Mouse (Mus musculus) kidney, adult 11 months (tissue): ENCODE measurements at regions not wholly inside any gene's neighbourhood (a gene's known extent, or its start where the extent isn't known, plus 50 kb on each side); places are given as distances from the start of the nearest gene placed in this dataset.
"Not testable (repeated sequence)": the region's sequence is repeated elsewhere in the genome, so short reads cannot be mapped to it uniquely, and the experiment has no call there.

ENCODE experiments used
- DNase-seq: peaks from one replicate; pipeline ENCODE4 v3.0.0; 2022

GRCm38 (mm10) chr12:77526581-77526980 lies 288.7 kb downstream of the Fut8 start:
- DNase-seq = not testable (repeated sequence)

DNA sequence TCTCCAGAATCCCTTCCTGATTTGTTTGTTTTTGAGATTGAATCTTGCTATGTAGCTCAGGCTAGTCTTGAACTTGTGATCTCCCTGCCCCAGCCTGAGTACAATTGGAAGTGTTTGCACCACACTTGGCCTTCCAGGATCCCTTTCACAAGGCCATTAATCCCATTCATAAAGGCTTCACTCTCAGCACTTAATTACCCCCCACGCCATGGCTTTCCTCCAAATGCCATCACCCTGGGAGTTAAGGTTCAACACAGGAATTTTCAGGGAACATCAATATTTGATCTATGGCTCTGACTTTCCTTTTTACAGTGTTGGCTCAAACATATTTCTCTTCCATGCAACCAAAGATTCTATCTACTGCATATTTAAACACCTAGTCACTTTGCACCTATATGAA lies 289.6 kb downstream of the Fut8 start:
- peak; percentile 8 for DNase-seq

DNA sequence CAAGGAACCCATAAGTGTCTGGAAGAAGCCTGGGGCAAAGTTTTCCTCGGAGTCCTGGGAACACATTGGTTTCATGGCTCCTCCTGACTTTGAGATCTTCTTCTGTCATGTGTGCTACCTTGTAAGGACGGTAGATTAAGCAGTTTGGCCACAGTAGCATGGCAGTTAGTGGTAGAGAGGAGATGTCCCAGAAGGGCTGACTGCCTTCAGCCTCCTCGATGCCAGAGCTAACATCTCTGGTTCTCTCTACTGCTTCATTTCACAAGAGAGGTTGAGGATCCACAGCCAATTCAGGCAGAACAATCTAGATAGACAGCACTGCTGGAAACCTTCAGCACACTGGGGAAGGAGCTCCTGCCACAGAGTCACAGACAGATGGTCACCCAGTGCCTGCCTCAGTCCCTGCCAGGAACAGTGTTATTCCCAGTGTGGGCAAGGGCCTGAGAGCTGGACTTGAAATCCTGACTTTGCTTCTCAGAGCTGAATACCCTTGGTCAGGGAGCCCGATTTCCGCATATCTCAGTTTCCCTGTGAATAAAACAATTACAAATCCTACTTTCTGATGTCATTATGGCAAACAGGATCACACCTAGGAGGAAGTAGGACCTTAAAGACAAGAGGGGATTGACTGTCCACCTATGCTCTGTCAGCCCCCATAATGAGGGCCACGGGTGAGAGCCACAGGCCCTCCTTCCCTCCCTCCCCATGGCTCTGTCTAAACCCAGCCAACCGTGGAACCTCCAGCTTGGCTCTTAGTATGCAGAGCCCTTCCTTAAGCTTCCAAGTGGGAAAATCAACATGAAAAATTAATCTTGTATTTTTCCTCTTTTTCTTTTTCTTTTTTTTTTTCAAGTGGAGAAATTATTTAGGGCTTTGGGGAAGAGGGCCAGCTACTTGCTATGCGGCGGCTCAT lies 290.3 kb downstream of the Fut8 start:
- DNase-seq = peak; percentile 0

GRCm38 (mm10) chr12:77528868-77529271 lies 290.9 kb downstream of the Fut8 start:
- no peak for DNase-seq

- DNase-seq = no peak
Observed at GRCm38 (mm10) chr12:77529414-77529813, 291.5 kb downstream of the Fut8 start.

DNA sequence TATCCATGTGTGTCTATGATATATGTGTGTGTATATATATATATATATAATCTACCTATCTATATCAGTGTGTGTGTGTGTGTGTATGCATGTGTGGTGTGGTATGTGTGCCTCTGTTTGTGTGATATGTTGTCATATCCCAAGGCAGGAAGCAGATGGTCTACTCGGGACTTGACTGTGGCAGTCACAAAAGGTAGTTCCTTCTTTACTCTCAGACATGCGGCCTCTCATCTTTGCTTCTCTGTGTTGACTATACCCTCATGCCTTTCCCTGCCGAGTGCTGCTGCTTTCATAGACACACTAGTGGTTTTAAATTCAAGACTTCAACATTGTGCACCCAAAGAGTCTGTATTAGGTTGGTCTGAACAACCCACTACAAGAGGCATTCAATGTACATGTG lies 292.0 kb downstream of the Fut8 start:
- no peak for DNase-seq

DNA sequence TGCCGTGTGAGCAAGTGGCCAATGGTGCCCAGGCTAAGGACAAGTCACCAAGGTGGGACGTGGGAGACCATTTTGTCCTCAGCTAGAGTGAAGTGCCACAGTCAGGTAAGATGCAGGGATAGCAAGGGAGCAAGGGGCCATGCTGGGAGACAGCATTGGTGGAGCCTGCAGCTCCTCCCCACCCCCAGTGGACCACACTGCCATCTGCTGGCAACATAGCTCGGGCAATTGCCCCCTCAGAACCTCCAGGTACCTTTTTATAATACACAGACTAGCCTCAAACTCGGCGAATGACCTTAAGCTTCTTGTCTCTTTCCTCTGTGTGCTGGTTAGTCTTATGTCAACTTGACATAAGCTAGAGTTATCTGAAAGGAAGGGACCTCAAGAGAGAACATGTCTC lies 293.4 kb downstream of the Fut8 start:
- DNase-seq = peak; percentile 23

- no peak for DNase-seq
Observed at GRCm38 (mm10) chr12:77532547-77532946, 294.6 kb downstream of the Fut8 start.

DNA sequence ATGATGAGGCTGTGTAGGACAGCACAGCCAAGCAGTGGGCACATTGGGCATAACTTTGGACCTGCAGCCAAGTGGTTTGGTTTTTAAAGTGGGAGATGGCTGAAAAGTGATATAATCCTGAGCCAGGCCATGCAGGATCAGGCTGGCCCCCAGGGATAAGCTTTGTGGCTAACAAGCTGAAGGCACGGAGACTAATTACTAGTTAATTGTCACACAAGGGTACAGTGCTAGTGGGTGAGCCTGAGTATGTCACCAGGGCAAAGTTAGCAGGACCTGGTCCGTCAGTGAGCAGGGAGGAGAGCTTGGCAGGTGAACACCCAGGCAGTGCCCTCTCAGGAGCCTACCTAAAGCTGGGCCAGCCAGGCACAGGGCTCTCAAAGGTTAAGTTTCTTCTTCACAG lies 295.7 kb downstream of the Fut8 start:
- DNase-seq = no peak

GRCm38 (mm10) chr12:77534079-77534478 lies 296.2 kb downstream of the Fut8 start:
- DNase-seq = no peak

- no peak for DNase-seq
Observed at GRCm38 (mm10) chr12:77535147-77535546, 297.2 kb downstream of the Fut8 start.

DNA sequence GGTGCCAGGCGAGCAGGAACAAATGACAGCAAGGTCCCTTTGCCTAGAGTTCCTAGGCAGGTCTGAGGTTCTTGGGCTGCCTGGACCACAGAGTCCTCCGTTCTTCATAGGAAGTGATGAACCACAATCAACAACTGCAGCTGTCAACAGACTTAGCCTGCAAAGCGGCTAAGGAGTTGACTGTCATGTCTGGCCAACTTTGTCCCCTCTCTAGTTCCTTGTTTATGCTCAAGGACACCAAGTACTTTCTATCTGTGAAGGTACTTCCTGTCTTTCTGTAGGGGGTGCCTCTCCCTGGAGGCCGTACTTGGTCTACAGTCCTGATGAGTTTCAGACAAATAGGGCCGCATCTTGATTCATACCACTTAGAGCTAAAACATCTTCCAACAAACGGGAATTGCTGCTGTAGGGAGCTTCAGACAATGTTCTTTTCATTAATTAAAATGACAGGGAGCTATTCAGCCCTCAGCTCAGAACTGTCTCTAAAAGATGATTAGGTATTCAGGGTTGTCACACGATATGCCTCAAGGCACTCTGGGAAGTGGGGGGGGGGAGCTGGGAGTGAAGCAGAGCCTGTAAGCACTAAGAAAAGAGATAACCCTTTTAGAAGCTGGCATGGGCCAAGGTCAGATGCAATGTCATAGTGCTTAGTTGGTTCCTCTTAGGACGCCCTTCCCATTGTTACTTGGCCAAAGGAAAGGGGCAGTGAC lies 299.4 kb downstream of the Fut8 start:
- no peak for DNase-seq

DNA sequence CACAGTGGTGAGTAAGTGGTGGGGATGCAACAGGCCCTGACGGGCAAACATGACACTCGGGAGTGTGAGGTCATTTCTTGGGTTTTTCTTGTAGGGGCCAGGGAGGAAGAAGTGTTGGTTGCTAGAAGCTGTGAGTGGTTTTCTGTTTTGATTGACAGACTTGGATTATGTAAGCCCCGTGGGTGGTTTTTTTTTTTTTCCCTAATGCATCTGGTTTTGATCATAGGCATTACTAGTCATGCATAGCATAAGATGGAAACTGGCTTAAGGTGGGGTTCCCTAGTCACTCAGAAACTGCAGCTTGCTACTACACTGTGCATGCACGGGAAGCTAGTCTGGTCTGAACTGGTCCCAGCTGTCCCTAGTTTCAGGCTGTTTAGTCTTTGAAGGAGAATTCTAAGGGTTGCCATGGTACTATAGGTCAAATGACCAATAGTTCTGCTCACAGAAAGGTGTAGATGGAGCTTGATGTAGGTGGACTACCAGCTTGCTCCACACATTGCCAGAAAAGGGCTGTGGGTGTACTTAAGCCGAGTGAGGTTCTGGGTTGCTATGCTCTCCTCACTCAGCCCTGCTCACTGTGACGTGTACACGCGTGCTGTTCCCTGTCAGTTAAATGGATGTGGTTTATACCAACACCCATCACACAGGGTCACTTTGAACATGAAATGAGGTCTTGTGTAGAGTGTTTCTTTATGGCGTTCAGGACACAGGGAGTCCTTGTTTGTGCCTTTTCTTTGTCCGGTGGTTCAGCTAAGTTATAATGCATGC lies 301.9 kb downstream of the Fut8 start:
- no peak for DNase-seq

DNA sequence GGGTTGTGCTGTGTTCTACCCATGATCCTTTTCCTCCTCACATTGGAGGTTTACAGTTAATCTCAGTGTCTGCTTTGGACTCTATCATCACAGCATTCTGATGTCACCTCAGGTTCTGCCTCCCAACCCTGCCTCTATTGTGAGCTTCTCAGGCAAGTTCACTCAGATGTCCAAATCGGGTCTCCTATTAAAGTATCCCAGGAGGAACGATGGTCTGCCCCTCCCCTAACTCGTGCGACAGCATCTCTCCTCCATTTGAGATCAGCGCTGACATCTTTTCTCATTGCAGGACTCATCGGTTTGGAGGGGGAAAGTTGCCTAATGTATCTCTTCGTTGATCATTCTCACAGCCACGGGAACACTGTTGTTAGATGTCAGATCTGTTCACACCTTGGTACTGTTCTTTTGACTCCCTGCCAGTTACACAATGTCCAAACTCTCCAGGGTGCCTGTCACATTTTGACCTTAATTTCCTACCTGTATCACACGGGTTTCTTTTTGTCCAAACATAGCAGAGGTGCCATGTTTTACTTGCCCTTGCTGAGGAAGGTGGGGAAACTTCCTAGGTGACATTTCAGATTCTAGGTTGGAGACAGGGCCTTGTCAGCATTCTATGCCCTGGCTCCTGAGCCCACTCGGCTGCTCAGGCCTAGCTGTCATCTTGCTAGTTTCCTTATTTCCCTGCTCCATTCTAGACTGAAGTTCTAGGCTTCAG lies 303.3 kb downstream of the Fut8 start:
- no peak for DNase-seq

DNA sequence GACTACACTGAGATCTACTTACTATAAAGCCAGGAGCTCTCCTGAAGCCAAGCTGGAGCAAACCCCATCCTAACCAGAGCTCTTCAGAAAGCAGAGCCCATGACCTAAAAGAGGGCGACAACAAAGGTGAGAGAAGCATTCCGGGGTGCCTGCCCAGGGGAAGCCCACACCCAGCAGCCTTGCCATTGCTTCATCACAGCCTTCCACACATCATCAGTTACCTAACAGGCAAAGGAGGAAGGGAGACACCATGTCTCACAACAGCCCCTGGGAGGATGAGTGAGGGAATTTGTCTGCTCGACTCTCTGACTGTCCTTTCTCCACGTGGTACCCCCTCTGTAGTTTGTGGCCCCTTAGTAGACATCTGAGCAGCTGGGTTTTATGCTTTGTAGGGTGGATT lies 303.9 kb downstream of the Fut8 start:
- no peak for DNase-seq

DNA sequence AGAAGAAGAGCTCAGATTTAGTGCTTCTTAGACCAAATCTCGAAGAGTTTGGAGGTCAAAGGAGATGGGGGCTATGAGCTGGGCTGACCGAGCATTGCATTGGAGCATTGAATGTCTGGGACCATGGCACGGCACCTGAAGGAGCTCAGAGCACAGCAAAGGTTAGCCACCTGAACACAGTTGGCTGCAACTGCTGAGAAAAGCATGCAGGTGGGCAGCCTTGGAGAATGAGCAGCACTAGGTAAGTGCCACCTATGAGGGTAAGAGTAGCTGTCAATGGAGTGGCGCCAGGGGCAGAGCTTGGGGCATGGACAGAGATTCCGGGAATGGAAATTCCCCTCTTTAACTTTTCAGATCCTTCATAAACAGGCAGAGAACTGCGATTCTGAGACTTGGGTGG lies 305.7 kb downstream of the Fut8 start:
- DNase-seq = no peak

DNA sequence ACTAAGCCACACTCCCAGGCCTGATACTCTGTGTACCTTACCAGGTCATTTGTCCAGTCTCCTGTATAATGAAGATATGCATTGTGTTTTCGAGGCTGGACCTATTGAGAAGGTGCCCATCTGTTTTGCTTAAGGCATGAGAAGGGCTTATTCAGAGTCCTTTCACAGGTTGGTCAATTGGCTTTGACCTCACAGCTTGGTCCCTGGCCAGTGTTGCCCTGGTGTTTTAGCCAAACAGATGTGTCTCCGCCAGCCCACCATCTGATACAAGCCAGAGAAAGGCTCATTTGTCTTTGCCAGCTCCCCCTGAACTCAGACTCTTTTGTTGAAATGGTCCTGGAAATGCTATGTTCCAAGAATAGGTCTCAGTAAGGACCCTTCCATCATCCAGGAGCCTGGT lies 308.2 kb downstream of the Fut8 start:
- no peak for DNase-seq

DNA sequence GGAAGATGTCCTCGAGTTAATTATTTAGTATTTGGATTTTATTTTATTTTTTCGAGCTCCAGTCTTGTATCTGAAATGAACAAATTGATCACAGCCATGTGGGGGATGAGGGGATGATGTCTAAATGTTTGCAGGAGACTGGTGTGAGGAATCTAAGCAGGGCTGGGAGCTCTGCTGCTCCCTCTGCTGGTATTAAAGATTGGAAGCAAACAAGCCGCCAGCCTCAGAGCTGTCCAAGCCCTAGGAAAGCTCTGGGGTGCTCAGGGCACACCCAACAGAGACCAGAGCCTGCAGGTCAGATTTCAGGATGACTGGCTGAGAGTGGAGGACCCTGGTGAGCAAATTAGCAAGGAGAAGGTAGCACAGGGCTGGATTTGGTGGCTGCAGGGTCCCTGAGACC lies 330.4 kb downstream of the Fut8 start:
- DNase-seq = peak; percentile 6

DNA sequence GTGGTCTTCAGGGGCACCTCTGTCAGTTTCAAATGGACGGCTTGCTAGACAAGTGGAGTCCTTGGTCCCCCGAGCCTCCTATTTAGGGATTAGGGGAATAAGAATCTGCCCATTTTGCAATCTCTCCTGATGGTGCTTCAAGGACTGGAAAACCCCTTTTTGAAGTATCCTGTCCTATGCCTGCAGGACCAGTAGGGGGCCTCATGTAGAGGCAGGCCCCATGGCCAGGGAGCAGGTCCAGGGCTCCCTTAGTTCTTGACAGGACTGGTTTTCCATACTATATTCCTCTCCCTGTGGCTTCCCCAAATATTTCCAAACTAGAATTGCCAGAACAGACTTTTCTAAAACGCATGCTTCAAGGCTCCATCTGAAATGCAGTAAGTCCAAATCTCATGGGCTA lies 332.6 kb downstream of the Fut8 start:
- no peak for DNase-seq

- DNase-seq = no peak
Observed at GRCm38 (mm10) chr12:77571071-77571470, 333.1 kb downstream of the Fut8 start.

DNA sequence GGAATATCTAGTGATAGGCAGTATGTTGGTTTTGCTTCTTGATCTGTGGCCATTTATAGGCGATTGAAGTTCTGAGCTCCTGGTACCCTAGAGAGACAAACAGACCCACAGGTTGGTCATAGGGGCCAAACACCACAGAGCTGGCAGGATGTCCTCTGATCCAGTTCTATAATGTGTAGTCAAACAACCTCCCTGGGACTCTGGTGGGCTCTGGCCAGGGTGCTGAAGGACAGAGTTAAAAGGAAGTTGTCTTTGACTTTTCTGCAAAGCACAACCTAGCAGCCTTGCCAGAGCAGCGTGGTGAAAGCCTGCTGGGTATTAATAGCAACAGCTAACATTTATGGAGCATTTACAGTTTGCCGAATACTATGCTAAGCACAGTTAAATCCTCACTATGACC lies 337.1 kb downstream of the Fut8 start:
- no peak for DNase-seq

- no peak for DNase-seq
Observed at GRCm38 (mm10) chr12:77588297-77588696, 350.4 kb downstream of the Fut8 start.

- no peak for DNase-seq
Observed at GRCm38 (mm10) chr12:77589416-77589815, 351.5 kb downstream of the Fut8 start.
